Mouse (Mus musculus) intestine, embryonic 16.5 days (tissue): ENCODE data around the gene Gm13101. TPM values are rescaled to one million over a fixed set of nuclear protein-coding genes. Genes with fewer than 3 reads are reported as not detected.

Experiments
- polyA plus RNA-seq: library from polyadenylated mRNA; unstranded; fragments of >200 nt; fragmentation: Nextera tagmentation; extraction: Ambion mirVana; gene quantifications from 2 replicates; pipeline ENCODE4 v1.2.1, GENCODE M21; 2015

The Gm13101 gene
- polyA plus RNA-seq, 1 experiment from 2014 or later, result not detected

Other genes starting within 250 kb of the Gm13101 start
- not detected in 2 replicates for gene Gm13078, start 247.5 kb downstream of the Gm13101 start, polyA plus RNA-seq
- gene Gm13023, start 177.6 kb downstream of the Gm13101 start, polyA plus RNA-seq, result not detected in 2 replicates
- not detected in 2 replicates for gene Gm13084, start 150.9 kb downstream of the Gm13101 start, polyA plus RNA-seq
- gene Gm13103, start 120.5 kb downstream of the Gm13101 start, polyA plus RNA-seq, result not detected in 2 replicates
- gene Pramef6, start 66.6 kb downstream of the Gm13101 start, polyA plus RNA-seq, result not detected in 2 replicates
- not detected in 2 replicates for gene Pramef25, start 15.9 kb downstream of the Gm13101 start, polyA plus RNA-seq
- gene Pramef17, start 27.4 kb upstream of the Gm13101 start, polyA plus RNA-seq, result not detected in 2 replicates
- not detected in 2 replicates for gene Pramel4, start 92.2 kb upstream of the Gm13101 start, polyA plus RNA-seq
- not detected in 2 replicates for gene Gm13102, start 139.5 kb upstream of the Gm13101 start, polyA plus RNA-seq
- not detected in 2 replicates for gene Oog3, start 195.7 kb upstream of the Gm13101 start, polyA plus RNA-seq
- not detected in 2 replicates for gene Oog2, start 223.8 kb upstream of the Gm13101 start, polyA plus RNA-seq
- gene C87977, start 246.4 kb upstream of the Gm13101 start, polyA plus RNA-seq, result not detected in 2 replicates